Mouse (Mus musculus) neural tube, embryonic 11.5 days (tissue): ENCODE results near the gene Lima1. TPM values are rescaled to one million over a fixed set of nuclear protein-coding genes. Genes with fewer than 3 reads are reported as not detected.

Experiments used
- ATAC-seq: fragments of 200-750 bp; cut with Nextera tagmentation; 2 replicates; pipeline ENCODE4 v1.8.0; 2017; ENCODE audit warnings: moderate number of reproducible peaks, mild to moderate bottlenecking, moderate TSS enrichment, moderate library complexity; ENCODE audit not compliant: insufficient read depth, low FRiP score, low TSS enrichment
- DNase-seq: peaks from one replicate; pipeline ENCODE4 v3.0.0-alpha.2; 2015; ENCODE audit warnings: low spot score
- H3K27ac ChIP-seq: fragments of 300-500 bp; sonication (generic); 2 replicates; pipeline ENCODE4 v1.5.1; 2014; ENCODE audit warnings: low read depth, mild to moderate bottlenecking, low read length
- H3K27me3 ChIP-seq: fragments of 300-500 bp; sonication (generic); 2 replicates; pipeline ENCODE4 v1.6.1; 2014; ENCODE audit warnings: mild to moderate bottlenecking, low read length, mixed read lengths; ENCODE audit not compliant: control insufficient read depth, insufficient read depth
- H3K36me3 ChIP-seq: fragments of 300-500 bp; sonication (generic); 2 replicates; pipeline ENCODE4 v1.6.1; 2014; ENCODE audit warnings: mild to moderate bottlenecking, low read length, moderate library complexity, mixed read lengths; ENCODE audit not compliant: control insufficient read depth, insufficient read depth
- H3K4me1 ChIP-seq: fragments of 300-500 bp; sonication (generic); 2 replicates; pipeline ENCODE4 v1.6.1; 2014; ENCODE audit warnings: low read length, mixed read lengths; ENCODE audit not compliant: control insufficient read depth, insufficient read depth
- H3K4me2 ChIP-seq: fragments of 300-500 bp; sonication (generic); 2 replicates; pipeline ENCODE4 v1.6.1; 2014; ENCODE audit warnings: low read depth, mild to moderate bottlenecking, moderate library complexity
- H3K4me3 ChIP-seq: fragments of 300-500 bp; sonication (generic); 2 replicates; pipeline ENCODE4 v1.5.1; 2014; ENCODE audit warnings: low read depth, low read length
- H3K9ac ChIP-seq: fragments of 300-500 bp; sonication (generic); 2 replicates; pipeline ENCODE4 v1.6.1; 2014; ENCODE audit warnings: mild to moderate bottlenecking, low read length
- H3K9me3 ChIP-seq: fragments of 300-500 bp; sonication (generic); 2 replicates; pipeline ENCODE4 v1.6.1; 2016; ENCODE audit warnings: low read length; ENCODE audit not compliant: control insufficient read depth
- WGBS: fragments of 180-500 bp; shearing (Covaris S2); extraction: QIAGEN DNeasy Blood & Tissue Kit; methylation state at CpG from one replicate; pipeline ENCODE4 v1.1.7; 2014; 5-methylcytosine and 5-hydroxymethylcytosine counted together
- polyA plus RNA-seq: library from polyadenylated mRNA; unstranded; fragments of >200 nt; fragmentation: Nextera tagmentation; extraction: Ambion mirVana; gene quantifications from 2 replicates; pipeline ENCODE4 v1.2.1, GENCODE M21; 2014

Gene Lima1
- polyA plus RNA-seq, 1 experiment from 2014 or later = 33.1 TPM

GRCm38 (mm10) chr15:99863358-99863757 is 11.9 kb downstream of the Lima1 start:
- no peak for ATAC-seq
- Histone ChIP-seq H3K4me1 (no peaks in the 10 kb centered on the region), H3K4me3 (no peak overlapping the region), H3K36me3 (no peaks in the 10 kb centered on the region), H3K27me3 (no peaks in the 10 kb centered on the region), H3K27ac (no peak overlapping the region), H3K9ac (no peak overlapping the region), H3K4me2 (no peak overlapping the region), H3K9me3 (no peaks in the 10 kb centered on the region)
- DNase-seq = no peak
- WGBS = 99% methylated on average over 6 of the region's 6 CpGs

DNA sequence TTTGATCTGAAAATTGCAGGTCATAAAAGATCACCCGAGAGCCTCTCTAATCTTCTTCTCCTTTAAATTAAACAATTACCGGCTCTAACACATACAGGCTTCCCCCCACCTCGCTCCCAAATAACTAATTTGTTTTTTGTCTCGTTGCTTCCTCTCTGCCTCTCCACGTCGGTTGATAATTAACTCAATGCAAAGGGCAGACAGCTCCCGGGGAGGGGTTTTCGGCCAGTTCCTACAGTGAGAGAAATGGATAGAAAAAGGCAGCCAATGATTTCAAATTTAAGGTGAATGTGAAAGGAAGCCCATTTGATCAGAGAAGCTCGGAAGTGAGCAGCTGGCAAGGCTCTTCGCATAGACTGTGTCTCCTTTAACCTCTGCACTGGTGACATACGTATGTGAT is 12.8 kb downstream of the Lima1 start:
- no peaks in the 10 kb centered on the region for H3K4me1 ChIP-seq
- H3K9ac ChIP-seq = no peak overlapping the region
- no peak overlapping the region for H3K4me3 ChIP-seq
- no peak overlapping the region for H3K4me2 ChIP-seq
- DNase-seq (no peak), ATAC-seq (no peak)
- no peaks in the 10 kb centered on the region for H3K36me3 ChIP-seq
- 55% methylated on average over 11 of the region's 11 CpGs for WGBS
- H3K27ac ChIP-seq = no peak overlapping the region
- no peaks in the 10 kb centered on the region for H3K9me3 ChIP-seq
- no peaks in the 10 kb centered on the region for H3K27me3 ChIP-seq

GRCm38 (mm10) chr15:99861955-99862354 is 13.3 kb downstream of the Lima1 start:
- H3K27me3 ChIP-seq = no peaks in the 10 kb centered on the region
- no peaks in the 10 kb centered on the region for H3K9me3 ChIP-seq
- H3K27ac ChIP-seq = no peak overlapping the region
- no peak overlapping the region for H3K9ac ChIP-seq
- no peak for ATAC-seq
- DNase-seq = peak; percentile 46
- WGBS = 42% methylated on average over 11 of the region's 11 CpGs
- no peak overlapping the region for H3K4me2 ChIP-seq
- H3K4me1 ChIP-seq = no peaks in the 10 kb centered on the region
- H3K4me3 ChIP-seq = no peak overlapping the region
- H3K36me3 ChIP-seq = no peaks in the 10 kb centered on the region

- Histone ChIP-seq H3K27me3 (no peaks in the 10 kb centered on the region), H3K36me3 (no peaks in the 10 kb centered on the region), H3K27ac (no peak overlapping the region), H3K4me1 (no peaks in the 10 kb centered on the region), H3K9me3 (no peaks in the 10 kb centered on the region), H3K9ac (no peak overlapping the region), H3K4me2 (no peak overlapping the region), H3K4me3 (no peak overlapping the region)
- 82% methylated on average over 6 of the region's 6 CpGs for WGBS
- ATAC-seq = no peak
- DNase-seq = no peak
Measured at GRCm38 (mm10) chr15:99861536-99861935, 13.7 kb downstream of the Lima1 start.

DNA sequence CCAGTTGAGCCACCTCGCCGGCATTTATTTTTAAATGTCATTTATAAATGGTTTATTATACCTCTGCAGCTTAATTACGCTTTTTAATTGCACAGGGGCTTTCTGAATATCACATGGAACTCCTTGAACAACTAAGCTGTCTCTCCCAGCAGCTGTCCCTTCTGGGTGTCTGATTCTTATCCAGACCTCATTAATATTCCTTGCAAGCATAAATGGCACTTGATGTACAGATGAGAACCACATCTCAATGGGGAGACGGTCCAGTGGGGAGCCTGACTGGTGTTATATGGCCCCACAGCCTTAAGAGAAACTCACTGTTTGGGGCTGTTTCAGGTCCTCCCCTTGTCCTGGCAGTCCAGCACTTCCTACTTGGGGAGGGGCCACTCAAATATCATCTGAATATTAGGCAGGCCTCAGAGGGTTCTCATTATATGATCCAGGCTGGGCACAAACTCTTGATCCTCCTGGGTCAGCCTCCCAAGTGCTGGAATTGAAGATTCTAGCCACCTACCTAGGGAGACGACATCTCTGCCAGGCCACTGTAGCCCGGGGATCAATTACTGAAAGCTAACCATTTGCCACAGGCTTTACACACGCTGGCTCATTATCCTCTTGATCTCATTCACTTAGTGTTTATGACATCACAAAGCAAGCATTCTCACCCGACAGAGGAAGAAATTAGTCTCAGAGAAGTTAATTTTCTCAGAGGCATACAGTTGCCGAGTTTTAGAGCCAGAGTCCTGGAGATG is 15.4 kb downstream of the Lima1 start:
- Histone ChIP-seq H3K4me3 (no peak overlapping the region), H3K4me1 (no peaks in the 10 kb centered on the region), H3K9ac (no peak overlapping the region), H3K27me3 (no peaks in the 10 kb centered on the region), H3K4me2 (no peak overlapping the region), H3K27ac (no peak overlapping the region), H3K36me3 (no peaks in the 10 kb centered on the region), H3K9me3 (no peaks in the 10 kb centered on the region)
- DNase-seq (no peak), ATAC-seq (no peak)
- WGBS = 47% methylated on average over 9 of the region's 9 CpGs

GRCm38 (mm10) chr15:99857479-99857878 is 17.8 kb downstream of the Lima1 start:
- no peak for DNase-seq
- Histone ChIP-seq H3K27me3 (no peaks in the 10 kb centered on the region), H3K9ac (no peak overlapping the region), H3K36me3 (no peaks in the 10 kb centered on the region), H3K4me3 (no peak overlapping the region), H3K4me2 (no peak overlapping the region), H3K9me3 (no peaks in the 10 kb centered on the region), H3K4me1 (no peaks in the 10 kb centered on the region), H3K27ac (no peak overlapping the region)
- ATAC-seq = no peak
- 64% methylated on average over 8 of the region's 8 CpGs for WGBS

GRCm38 (mm10) chr15:99855119-99855518 is 20.1 kb downstream of the Lima1 start:
- Histone ChIP-seq H3K4me2 (no peak overlapping the region), H3K27me3 (no peaks in the 10 kb centered on the region), H3K9ac (no peak overlapping the region), H3K27ac (no peak overlapping the region), H3K4me1 (no peaks in the 10 kb centered on the region), H3K36me3 (no peaks in the 10 kb centered on the region), H3K4me3 (no peak overlapping the region), H3K9me3 (no peaks in the 10 kb centered on the region)
- DNase-seq (no peak), ATAC-seq (no peak)
- WGBS = 78% methylated on average over 3 of the region's 3 CpGs

DNA sequence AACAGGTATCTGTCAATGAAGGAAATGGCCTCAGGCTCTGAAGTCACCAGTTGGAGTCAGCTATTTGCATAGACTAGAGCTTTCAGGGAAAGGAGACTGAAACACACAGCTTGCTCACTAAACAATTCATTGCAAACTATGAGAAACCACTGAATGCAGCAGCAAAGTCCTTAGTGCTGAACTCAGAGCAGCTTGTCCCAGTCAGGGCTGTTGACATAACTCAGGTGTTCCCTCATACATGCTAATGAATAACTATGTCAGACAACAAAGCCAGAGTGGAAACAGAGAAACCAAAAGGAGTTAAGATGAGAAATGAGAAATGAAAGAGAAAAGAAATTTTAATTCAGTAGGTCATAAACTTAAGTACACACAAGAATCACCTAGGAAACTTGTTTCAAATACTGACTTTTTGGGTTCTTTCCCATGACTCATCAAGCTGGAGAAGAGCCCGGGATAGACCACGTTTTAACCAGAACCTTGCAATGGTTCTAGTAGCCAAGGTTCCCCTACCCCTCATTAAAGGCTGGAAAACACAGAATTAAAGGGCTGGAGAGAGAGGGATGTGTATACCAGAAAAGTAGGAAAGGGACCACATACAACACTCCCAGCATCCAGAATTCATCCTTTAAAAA is 22.5 kb downstream of the Lima1 start:
- no peaks in the 10 kb centered on the region for H3K4me1 ChIP-seq
- no peaks in the 10 kb centered on the region for H3K9me3 ChIP-seq
- DNase-seq = no peak
- ATAC-seq = no peak
- H3K4me2 ChIP-seq = no peak overlapping the region
- WGBS = 96% methylated on average over 2 of the region's 2 CpGs
- no peak overlapping the region for H3K9ac ChIP-seq
- no peak overlapping the region for H3K4me3 ChIP-seq
- H3K36me3 ChIP-seq = no peaks in the 10 kb centered on the region
- H3K27ac ChIP-seq = no peak overlapping the region
- no peaks in the 10 kb centered on the region for H3K27me3 ChIP-seq

- Histone ChIP-seq H3K4me2 (no peak overlapping the region), H3K9ac (no peak overlapping the region), H3K9me3 (no peaks in the 10 kb centered on the region), H3K4me3 (no peak overlapping the region), H3K27ac (no peak overlapping the region), H3K4me1 (no peaks in the 10 kb centered on the region), H3K36me3 (no peaks in the 10 kb centered on the region), H3K27me3 (no peaks in the 10 kb centered on the region)
- 79% methylated on average over 3 of the region's 3 CpGs for WGBS
- ATAC-seq (no peak), DNase-seq (no peak)
Measured at GRCm38 (mm10) chr15:99850265-99850664, 25.0 kb downstream of the Lima1 start.
